Mouse (Mus musculus) kidney, embryonic 15.5 days (tissue): ENCODE results near the gene Doc2a. TPM values are rescaled to one million over a fixed set of nuclear protein-coding genes. Genes with fewer than 3 reads are reported as not detected.

Source experiments
- ATAC-seq: fragments of 200-750 bp; cut with Nextera tagmentation; replicated peaks from 2 replicates; pipeline ENCODE4 v1.8.0; 2017; ENCODE audit warnings: moderate TSS enrichment; ENCODE audit not compliant: low FRiP score
- H3K27ac ChIP-seq: fragments of 300-500 bp; sonication (generic); 2 replicates; pipeline ENCODE4 v1.5.1; 2015; ENCODE audit warnings: mild to moderate bottlenecking, inconsistent platforms
- H3K27me3 ChIP-seq: fragments of 300-500 bp; sonication (generic); 2 replicates; pipeline ENCODE4 v1.6.1; 2015; ENCODE audit warnings: inconsistent platforms
- H3K36me3 ChIP-seq: fragments of 300-500 bp; sonication (generic); 2 replicates; pipeline ENCODE4 v1.6.1; 2015; ENCODE audit warnings: inconsistent platforms
- H3K4me1 ChIP-seq: fragments of 300-500 bp; sonication (generic); 2 replicates; pipeline ENCODE4 v1.6.1; 2015; ENCODE audit warnings: inconsistent platforms
- H3K4me2 ChIP-seq: fragments of 300-500 bp; sonication (generic); 2 replicates; pipeline ENCODE4 v1.6.1; 2015; ENCODE audit warnings: moderate library complexity, mild to moderate bottlenecking, inconsistent platforms
- H3K4me3 ChIP-seq: fragments of 300-500 bp; sonication (generic); replicated peaks from 2 replicates; pipeline ENCODE4 v1.5.1; 2015; ENCODE audit warnings: mild to moderate bottlenecking, inconsistent platforms
- H3K9ac ChIP-seq: fragments of 300-500 bp; sonication (generic); 2 replicates; pipeline ENCODE4 v1.6.1; 2015; ENCODE audit warnings: mild to moderate bottlenecking, inconsistent platforms
- H3K9me3 ChIP-seq: fragments of 300-500 bp; sonication (generic); replicated peaks from 2 replicates; pipeline ENCODE4 v1.6.1; 2016; ENCODE audit warnings: inconsistent platforms
- WGBS: fragments of 180-500 bp; shearing (Covaris S2); methylation state at CpG from one replicate; pipeline ENCODE4 v1.1.7; 2015; ENCODE audit warnings: mixed read lengths; 5-methylcytosine and 5-hydroxymethylcytosine counted together
- polyA plus RNA-seq: library from polyadenylated mRNA; unstranded; fragments of >200 nt; fragmentation: Nextera tagmentation; extraction: Ambion mirVana; gene quantifications from 2 replicates; pipeline ENCODE4 v1.2.1, GENCODE M21; 2015

The Doc2a gene
- polyA plus RNA-seq, 1 experiment from 2014 or later = 11.4 TPM

DNA sequence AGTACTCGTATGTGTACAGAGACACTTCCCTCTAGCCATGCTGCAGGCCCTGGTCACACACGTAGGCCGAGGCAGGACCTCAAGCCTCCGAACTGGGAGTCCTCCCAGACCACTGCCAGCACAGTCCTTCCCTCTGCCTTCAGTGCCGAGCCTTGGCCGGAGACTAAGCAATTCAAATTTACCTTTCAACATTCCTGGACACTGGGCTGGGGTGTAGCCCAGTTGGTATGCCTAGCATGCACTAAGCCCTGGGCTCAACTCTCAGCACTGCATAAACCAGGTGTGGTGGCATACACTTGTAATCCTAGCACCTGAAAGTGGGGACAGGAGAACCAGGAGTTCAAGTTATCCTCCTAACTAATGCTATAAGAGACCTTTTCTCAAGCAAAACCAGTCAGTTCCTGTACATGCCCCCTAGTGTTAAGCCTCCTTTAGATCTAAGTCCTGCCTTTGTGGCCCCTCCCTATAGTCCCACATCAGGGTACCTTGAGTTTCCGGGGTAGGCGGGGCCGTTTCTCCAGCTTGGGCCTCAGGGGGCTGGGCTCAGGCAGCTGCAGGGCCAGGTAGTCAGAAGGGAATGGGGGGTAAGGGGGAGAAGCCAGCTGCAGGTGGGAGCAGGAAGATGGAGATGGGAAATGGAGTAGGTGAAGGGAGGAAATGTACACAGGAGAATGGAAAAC lies 9.7 kb downstream of the Doc2a start:
- Histone ChIP-seq H3K27me3 (no peaks in the 10 kb centered on the region), H3K4me2 (no peak overlapping the region), H3K36me3 (peaks cover 87% of the 10 kb centered on the region), H3K27ac (peak overlapping the region; percentile 42), H3K9me3 (no peaks in the 10 kb centered on the region), H3K4me1 (peaks cover 25% of the 10 kb centered on the region), H3K4me3 (no peak overlapping the region), H3K9ac (no peak overlapping the region)
- WGBS = 62% methylated on average over 9 of the region's 9 CpGs
- no peak; the same call in 1 of the 2 replicates for ATAC-seq

DNA sequence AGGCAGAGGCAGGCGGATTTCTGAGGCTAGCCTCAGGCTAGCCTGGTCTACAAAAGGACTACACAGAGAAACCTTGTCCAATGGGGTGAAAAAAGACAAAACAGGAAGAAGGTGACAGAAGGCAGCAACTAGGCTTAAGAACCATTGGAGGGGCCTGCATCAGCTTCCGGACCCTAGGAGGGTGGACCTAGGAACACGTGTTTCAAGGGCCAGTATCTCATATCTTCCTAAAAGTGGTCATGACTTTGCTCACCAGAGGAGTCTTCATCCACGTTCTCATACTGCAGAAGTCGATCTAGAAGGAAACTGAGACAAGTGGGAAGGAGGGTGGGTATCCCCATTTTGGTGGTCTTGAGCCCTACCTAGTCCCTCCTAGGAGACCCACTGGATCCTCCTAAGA lies 13.8 kb downstream of the Doc2a start:
- H3K9ac ChIP-seq = peak overlapping the region; percentile 70
- peaks cover 69% of the 10 kb centered on the region for H3K36me3 ChIP-seq
- ATAC-seq = no peak; the same call in 1 of the 2 replicates
- H3K9me3 ChIP-seq = no peaks in the 10 kb centered on the region
- no peak overlapping the region for H3K27ac ChIP-seq
- H3K27me3 ChIP-seq = no peaks in the 10 kb centered on the region
- peak overlapping the region; percentile 86 for H3K4me2 ChIP-seq
- H3K4me1 ChIP-seq = peaks cover 45% of the 10 kb centered on the region
- WGBS = 50% methylated on average over 5 of the region's 5 CpGs
- H3K4me3 ChIP-seq = peak overlapping the region; percentile 72

DNA sequence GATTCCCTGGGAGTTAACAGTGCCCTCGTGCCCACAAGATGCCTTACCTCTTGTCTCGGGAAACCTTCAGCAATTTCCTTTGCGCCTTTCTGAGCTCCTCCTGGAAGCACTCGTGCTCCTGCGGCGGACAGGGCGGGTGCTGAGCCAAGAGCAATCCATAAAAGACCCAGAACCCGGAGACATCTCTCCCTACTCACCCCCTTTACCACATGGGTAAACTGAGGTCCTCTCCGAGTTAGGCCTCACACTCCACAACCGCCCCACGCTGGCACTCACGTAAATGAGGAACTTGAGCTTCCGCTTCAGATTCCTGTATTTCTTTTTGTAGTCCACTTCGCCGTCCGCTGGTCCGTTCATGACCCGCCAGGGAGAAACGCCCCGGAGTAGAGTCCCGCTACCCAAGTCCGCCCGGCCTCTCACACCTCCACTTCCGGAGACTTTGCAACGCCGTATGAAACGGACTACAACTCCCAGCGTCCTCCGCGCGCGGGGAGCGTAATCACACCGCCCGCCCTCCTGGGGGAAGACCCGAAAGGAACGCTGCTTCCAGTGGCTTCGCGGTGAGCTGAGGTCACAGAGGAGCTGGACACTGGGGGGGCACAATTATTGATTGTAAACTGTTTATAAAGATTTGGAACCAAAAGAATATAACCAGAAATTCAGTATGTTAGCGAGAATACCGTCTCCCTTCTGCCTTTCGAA lies 14.4 kb downstream of the Doc2a start, which contains the start of gene Hirip3:
TSS of gene Hirip3 (plus strand) at position 544 of the 702 bp plus-strand sequence.
- Histone ChIP-seq H3K9me3 (no peaks in the 10 kb centered on the region), H3K36me3 (peaks cover 69% of the 10 kb centered on the region), H3K27ac (peak within 1 kb of the TSS; percentile 89), H3K9ac (peak within 1 kb of the TSS; percentile 70), H3K4me2 (peak within 1 kb of the TSS; percentile 86), H3K27me3 (no peaks in the 10 kb centered on the region), H3K4me1 (peaks cover 45% of the 10 kb centered on the region), H3K4me3 (peak within 1 kb of the TSS; percentile 72)
- ATAC-seq = peak; percentile 92
- WGBS = 1% methylated on average over 42 of the region's 42 CpGs

- H3K27me3 ChIP-seq = no peaks in the 10 kb centered on the region
- peaks cover 69% of the 10 kb centered on the region for H3K36me3 ChIP-seq
- peak within 1 kb of the TSS; percentile 72 for H3K4me3 ChIP-seq
- peak within 1 kb of the TSS; percentile 70 for H3K9ac ChIP-seq
- peak; percentile 69 for ATAC-seq
- under 1% methylated on average over 41 of the region's 41 CpGs for WGBS
- peak within 1 kb of the TSS; percentile 86 for H3K4me2 ChIP-seq
- H3K9me3 ChIP-seq = no peaks in the 10 kb centered on the region
- peaks cover 42% of the 10 kb centered on the region for H3K4me1 ChIP-seq
- H3K27ac ChIP-seq = peak within 1 kb of the TSS; percentile 89
Observed at GRCm38 (mm10) chr7:126862147-126862784, 15.1 kb downstream of the Doc2a start, which contains the start of gene Ino80e. Gene Ino80e (minus strand): TSS chr7:126862377.

DNA sequence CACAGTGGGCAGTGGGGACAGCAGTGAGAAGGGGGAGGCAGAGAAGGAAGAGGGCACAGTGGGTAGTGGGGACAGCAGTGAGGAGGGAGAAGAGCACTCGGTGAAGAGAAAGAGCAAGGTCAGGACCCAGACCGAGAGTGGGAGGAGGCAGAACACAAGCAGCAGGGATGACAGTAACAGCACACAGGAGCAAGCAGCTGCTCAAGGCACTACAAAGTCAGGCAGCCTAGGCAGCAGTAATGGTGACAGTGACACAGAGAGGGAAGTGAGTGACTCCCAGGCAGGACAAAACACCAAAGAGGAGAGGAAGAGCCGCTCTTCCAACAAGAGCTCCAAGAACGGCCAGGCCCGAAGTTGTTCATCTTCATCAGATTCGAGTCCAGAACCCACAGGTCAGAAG lies 16.6 kb downstream of the Doc2a start:
- Histone ChIP-seq H3K36me3 (peaks cover 70% of the 10 kb centered on the region), H3K27ac (peak overlapping the region; percentile 89), H3K4me1 (peaks cover 39% of the 10 kb centered on the region), H3K9ac (peak overlapping the region; percentile 70), H3K27me3 (no peaks in the 10 kb centered on the region), H3K4me3 (peak overlapping the region; percentile 72), H3K9me3 (no peaks in the 10 kb centered on the region), H3K4me2 (peak overlapping the region; percentile 86)
- no peak for ATAC-seq
- WGBS = 57% methylated on average over 6 of the region's 6 CpGs

- WGBS = 83% methylated on average over 2 of the region's 2 CpGs
- Histone ChIP-seq H3K9me3 (no peaks in the 10 kb centered on the region), H3K27me3 (no peaks in the 10 kb centered on the region), H3K36me3 (peaks cover 88% of the 10 kb centered on the region), H3K4me3 (no peak overlapping the region), H3K4me2 (no peak overlapping the region), H3K27ac (no peak overlapping the region), H3K4me1 (peaks cover 25% of the 10 kb centered on the region), H3K9ac (no peak overlapping the region)
- ATAC-seq = no peak
Observed at GRCm38 (mm10) chr7:126867534-126867933, 20.3 kb downstream of the Doc2a start.

- no peaks in the 10 kb centered on the region for H3K9me3 ChIP-seq
- no peak for ATAC-seq
- no peaks in the 10 kb centered on the region for H3K27me3 ChIP-seq
- peaks cover 21% of the 10 kb centered on the region for H3K4me1 ChIP-seq
- peaks cover 92% of the 10 kb centered on the region for H3K36me3 ChIP-seq
- no peak overlapping the region for H3K4me2 ChIP-seq
- H3K4me3 ChIP-seq = no peak overlapping the region
- H3K9ac ChIP-seq = no peak overlapping the region
- H3K27ac ChIP-seq = no peak overlapping the region
- WGBS = 88% methylated on average over 12 of the region's 12 CpGs
Observed at GRCm38 (mm10) chr7:126868003-126868402, 20.8 kb downstream of the Doc2a start.

DNA sequence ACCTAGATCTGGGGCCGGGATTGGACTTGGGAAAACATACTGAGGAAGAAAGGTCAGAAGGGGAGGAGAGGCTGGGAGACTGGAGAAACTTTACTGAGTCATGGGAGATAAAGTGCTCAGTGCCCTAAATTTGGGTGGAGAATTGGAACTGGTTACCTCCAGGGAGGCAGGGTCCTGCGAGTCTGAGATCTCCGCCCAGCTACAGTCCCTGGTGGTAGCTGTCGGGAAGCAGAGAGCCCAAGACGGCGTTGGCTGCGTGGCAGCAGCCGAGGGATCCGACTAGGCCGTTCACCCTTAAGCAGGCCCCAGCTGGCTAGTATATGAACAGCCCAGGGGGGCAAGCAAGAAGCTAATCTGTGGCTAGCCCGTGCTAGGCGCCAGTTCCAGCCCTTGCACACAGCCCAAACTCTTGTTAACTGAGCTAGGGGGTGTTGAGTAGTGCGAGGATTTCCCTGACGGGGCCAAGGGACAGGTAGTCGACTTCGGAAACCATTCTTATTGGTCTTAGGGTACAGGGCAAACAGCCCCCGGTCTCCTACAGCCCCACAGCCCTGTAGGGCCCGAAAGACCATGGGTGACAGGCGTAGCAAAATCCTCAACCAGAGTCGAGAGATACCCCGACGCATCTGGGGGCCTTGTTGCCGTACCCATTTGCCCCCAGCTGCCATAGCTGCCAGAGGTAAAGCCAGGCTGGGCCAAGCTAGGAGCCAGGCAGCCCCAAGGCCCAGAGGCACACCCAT lies 22.7 kb downstream of the Doc2a start:
- H3K36me3 ChIP-seq = peaks cover 100% of the 10 kb centered on the region
- no peak overlapping the region for H3K4me3 ChIP-seq
- H3K9me3 ChIP-seq = no peaks in the 10 kb centered on the region
- no peak overlapping the region for H3K9ac ChIP-seq
- H3K4me1 ChIP-seq = peaks cover 1% of the 10 kb centered on the region; the same call in 1 of the 2 replicates
- H3K4me2 ChIP-seq = no peak overlapping the region
- H3K27me3 ChIP-seq = no peaks in the 10 kb centered on the region
- ATAC-seq = no peak
- no peak overlapping the region for H3K27ac ChIP-seq
- 88% methylated on average over 23 of the region's 23 CpGs for WGBS

- Histone ChIP-seq H3K4me1 (no peaks in the 10 kb centered on the region), H3K9me3 (no peaks in the 10 kb centered on the region), H3K4me3 (no peak overlapping the region), H3K4me2 (no peak overlapping the region), H3K36me3 (peaks cover 100% of the 10 kb centered on the region), H3K27ac (no peak overlapping the region), H3K27me3 (no peaks in the 10 kb centered on the region), H3K9ac (no peak overlapping the region)
- 0 out of 2 replicates have a peak, but pooled peaks have one; percentile 7 for ATAC-seq
- WGBS = 95% methylated on average over 2 of the region's 2 CpGs
Observed at GRCm38 (mm10) chr7:126870520-126870891, 23.3 kb downstream of the Doc2a start.

DNA sequence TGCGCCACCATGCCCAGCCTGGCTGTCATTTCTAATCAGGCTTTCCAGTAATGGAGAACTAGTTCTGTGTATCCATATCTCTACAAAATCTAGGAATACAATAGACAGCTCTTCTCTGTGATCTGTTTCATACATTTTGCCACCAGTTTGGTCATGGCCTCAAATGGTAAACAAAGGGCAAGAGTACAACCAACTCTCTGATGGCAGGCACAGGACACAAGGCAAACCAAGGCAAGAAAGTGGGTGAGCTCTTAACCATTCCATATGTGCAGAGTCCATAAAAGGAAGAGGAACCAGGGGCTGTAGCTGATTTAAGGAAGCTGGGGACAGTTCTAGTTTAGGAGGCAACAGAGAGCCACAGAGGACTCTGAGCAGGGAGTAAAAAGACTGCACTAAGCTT lies 30.0 kb downstream of the Doc2a start:
- ATAC-seq = no peak
- H3K9ac ChIP-seq = no peak overlapping the region
- H3K27me3 ChIP-seq = no peaks in the 10 kb centered on the region
- H3K4me3 ChIP-seq = no peak overlapping the region
- peaks cover 84% of the 10 kb centered on the region for H3K36me3 ChIP-seq
- WGBS = 100% methylated on average over 1 of the region's 1 CpGs
- H3K9me3 ChIP-seq = no peaks in the 10 kb centered on the region
- peaks cover 15% of the 10 kb centered on the region for H3K4me1 ChIP-seq
- no peak overlapping the region for H3K4me2 ChIP-seq
- no peak overlapping the region for H3K27ac ChIP-seq

DNA sequence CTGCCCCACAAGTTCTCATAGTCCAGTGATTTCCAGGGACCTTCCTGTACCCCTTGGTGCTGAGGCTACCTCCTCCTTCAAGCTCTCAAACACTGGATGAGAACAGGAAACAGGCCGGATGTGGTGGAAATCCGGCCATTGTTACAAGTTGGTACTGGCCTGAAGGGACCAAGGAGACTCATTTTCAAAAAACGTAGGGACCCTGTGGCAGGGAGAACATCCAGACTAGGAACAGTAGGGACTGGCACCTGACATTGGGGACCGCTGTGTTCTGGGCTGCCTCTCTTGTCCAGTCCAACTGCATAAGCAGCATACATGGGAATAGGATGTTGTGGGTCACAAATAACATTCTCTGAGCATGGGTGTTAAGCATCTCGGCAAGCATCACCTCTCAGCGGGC lies 33.8 kb downstream of the Doc2a start:
- Histone ChIP-seq H3K27ac (peak overlapping the region; percentile 73), H3K4me3 (peak overlapping the region; percentile 67; the same call in 1 of the 2 replicates), H3K27me3 (no peaks in the 10 kb centered on the region), H3K36me3 (peaks cover 46% of the 10 kb centered on the region), H3K9ac (peak overlapping the region; percentile 35; the same call in 1 of the 2 replicates), H3K4me1 (peaks cover 31% of the 10 kb centered on the region), H3K9me3 (no peaks in the 10 kb centered on the region), H3K4me2 (peak overlapping the region; percentile 92)
- no peak for ATAC-seq
- WGBS = 67% methylated on average over 6 of the region's 6 CpGs
